Mouse (Mus musculus): ENCODE data around the gene Stard5. TPM values are rescaled to one million over a fixed set of nuclear protein-coding genes. Genes with fewer than 3 reads are reported as not detected.

The Stard5 gene
- total RNA-seq, 2 experiments from 2014 or later = 7.5 to 10.9 TPM

- DNase-seq = no peak
Observed at GRCm38 (mm10) chr7:83662711-83663375, 31.1 kb downstream of the Stard5 start.

- no peak for DNase-seq
Observed at GRCm38 (mm10) chr7:83666087-83666595, 34.4 kb downstream of the Stard5 start.

GRCm38 (mm10) chr7:83667936-83668645, 36.3 kb downstream of the Stard5 start:
- DNase-seq = no peak

- DNase-seq = peak; percentile 61 to 70
Observed at GRCm38 (mm10) chr7:83668724-83669123, 37.0 kb downstream of the Stard5 start.

GRCm38 (mm10) chr7:83671573-83671972, 39.8 kb downstream of the Stard5 start:
- no peak for DNase-seq

- peak in 1 of 2 experiments; percentile 46 for DNase-seq
Observed at GRCm38 (mm10) chr7:83675545-83676254, 43.9 kb downstream of the Stard5 start.

GRCm38 (mm10) chr7:83677296-83677695, 45.5 kb downstream of the Stard5 start:
- no peak for DNase-seq

- DNase-seq = no peak
Observed at GRCm38 (mm10) chr7:83678506-83678905, 46.7 kb downstream of the Stard5 start.

- no peak for DNase-seq
Observed at GRCm38 (mm10) chr7:83682640-83683274, 51.0 kb downstream of the Stard5 start.

- DNase-seq = peak in 1 of 2 experiments; percentile 60
Observed at GRCm38 (mm10) chr7:83695449-83696212, 63.9 kb downstream of the Stard5 start.

- peak; percentile 25 to 26 for DNase-seq
Observed at GRCm38 (mm10) chr7:83699066-83699745, 67.4 kb downstream of the Stard5 start.

Other genes with a start within 250 kb of the Stard5 start
- under 1 TPM; 0.10 to 0.17 TPM for gene Tmc3, start 47.0 kb upstream of the Stard5 start, total RNA-seq (2021)
- 1 to 10 TPM; 6.7 to 8.6 TPM for gene Il16, start 113.8 kb downstream of the Stard5 start, total RNA-seq (2021)
- gene Cfap161, start 162.9 kb downstream of the Stard5 start, total RNA-seq (2021) = not detected

All from heart, adult 18-20 months (tissue).